Mouse (Mus musculus): ENCODE measurements around the gene Fam117a. TPM values are rescaled to one million over a fixed set of nuclear protein-coding genes. Genes with fewer than 3 reads are reported as not detected.

Gene Fam117a
- polyA plus RNA-seq, 1 experiment from 2014 or later: 7.5 TPM

Other genes with a start within 250 kb of the Fam117a start
- 0.59 and 0.65 TPM in 2 replicates for gene Dlx3, start 216.9 kb upstream of the Fam117a start, polyA plus RNA-seq (2014; fragmentation: Nextera tagmentation; extraction: Ambion mirVana)
- not detected in 2 replicates for gene Dlx4, start 190.8 kb upstream of the Fam117a start, polyA plus RNA-seq (2014; fragmentation: Nextera tagmentation; extraction: Ambion mirVana)
- gene Tac4, start 75.5 kb upstream of the Fam117a start, polyA plus RNA-seq (2014; fragmentation: Nextera tagmentation; extraction: Ambion mirVana): not detected in 2 replicates
- 75.8 and 80.9 TPM in 2 replicates for gene Kat7, start 26.8 kb upstream of the Fam117a start, polyA plus RNA-seq (2014; fragmentation: Nextera tagmentation; extraction: Ambion mirVana)
- 130 and 133 TPM in 2 replicates for gene Slc35b1, start 47.7 kb downstream of the Fam117a start, polyA plus RNA-seq (2014; fragmentation: Nextera tagmentation; extraction: Ambion mirVana)
- 132 and 162 TPM in 2 replicates for gene Spop, start 77.1 kb downstream of the Fam117a start, polyA plus RNA-seq (2014; fragmentation: Nextera tagmentation; extraction: Ambion mirVana)
- gene Nxph3, start 177.6 kb downstream of the Fam117a start, polyA plus RNA-seq (2014; fragmentation: Nextera tagmentation; extraction: Ambion mirVana): 0.20 and 0.37 TPM in 2 replicates

All from midbrain, embryonic 11.5 days (tissue).